Mouse (Mus musculus): ENCODE data around the gene Retreg3.

- TF ChIP-seq POLR2A (IDR thresholded peaks at IDR 0.05; ENCODE audit: low read depth, low read length) (no peak), CTCF (IDR thresholded peaks at IDR 0.05; ENCODE audit: borderline replicate concordance, insufficient read depth, low read length) (no peak)
These were observed 33.1 kb upstream of the Retreg3 start for GRCm38 (mm10) chr11:101152825-101153224.
